Mouse (Mus musculus): Measurements from ENCODE around the gene Oit1. TPM values are rescaled to one million over a fixed set of nuclear protein-coding genes. Genes with fewer than 3 reads are reported as not detected.

Gene Oit1
- polyA plus RNA-seq, 1 experiment from 2014 or later: not detected

DNA sequence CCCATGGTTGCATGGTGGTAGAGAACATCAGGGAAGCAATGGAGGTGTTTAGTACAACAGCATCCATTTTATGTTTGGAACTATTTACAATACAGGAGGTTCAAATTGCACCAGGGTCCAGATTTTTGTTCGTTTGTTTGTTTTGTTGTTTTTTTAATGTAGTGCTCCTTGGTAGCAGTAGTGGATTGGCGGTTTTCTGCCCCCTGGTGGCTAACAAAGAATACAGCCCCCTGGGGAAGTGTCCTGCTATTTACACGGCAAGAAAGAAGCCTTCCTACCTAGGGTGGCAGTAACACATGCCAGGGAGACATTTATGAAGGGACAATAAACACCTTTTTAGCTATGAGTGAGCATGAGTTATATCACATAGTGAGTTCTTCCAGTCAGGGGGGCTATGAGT lies 64.0 kb downstream of the Oit1 start:
- 30% methylated on average over 3 of the region's 3 CpGs for WGBS
- peaks cover 30% of the 10 kb centered on the region for H3K27me3 ChIP-seq

DNA sequence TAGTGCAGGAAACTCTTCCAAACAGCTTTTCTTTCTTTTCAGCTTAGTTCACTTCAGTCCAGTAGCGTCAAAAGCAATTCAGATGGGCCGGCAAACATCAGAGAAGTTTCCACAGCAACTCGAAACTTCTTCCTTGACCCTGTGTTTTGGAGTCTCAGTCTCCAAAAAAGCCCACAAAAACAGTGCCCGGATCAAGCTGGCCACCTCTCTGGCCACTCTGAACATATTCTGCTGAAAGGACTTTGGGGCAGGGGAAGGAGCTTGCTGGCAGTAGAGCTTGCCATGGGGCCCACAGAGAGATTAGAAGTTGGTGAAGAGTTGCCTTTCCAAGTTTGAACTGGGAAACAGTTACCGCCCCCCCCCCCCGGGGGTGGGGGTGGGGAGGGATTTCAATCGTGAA lies 64.7 kb downstream of the Oit1 start:
- no peak overlapping the region for H3K27ac ChIP-seq (replicated peaks)
- WGBS: 42% methylated on average over 7 of the region's 7 CpGs
- ATAC-seq (replicated peaks): no peak
- H3K9ac ChIP-seq (replicated peaks): no peak overlapping the region
- H3K4me1 ChIP-seq: peaks cover 27% of the 10 kb centered on the region
- peaks cover 30% of the 10 kb centered on the region for H3K27me3 ChIP-seq
- H3K4me2 ChIP-seq (replicated peaks): no peak overlapping the region
- H3K9me3 ChIP-seq: no peaks in the 10 kb centered on the region
- H3K36me3 ChIP-seq: no peaks in the 10 kb centered on the region
- H3K4me3 ChIP-seq: no peak overlapping the region

More for the DNA sequence above, 64.0 kb downstream of the Oit1 start:
- Histone ChIP-seq H3K9me3 (no peaks in the 10 kb centered on the region), H3K9ac (replicated peaks) (no peak overlapping the region), H3K27ac (replicated peaks) (no peak overlapping the region), H3K36me3 (no peaks in the 10 kb centered on the region), H3K4me3 (no peak overlapping the region), H3K4me2 (replicated peaks) (no peak overlapping the region), H3K4me1 (peaks cover 25% of the 10 kb centered on the region)
- no peak for ATAC-seq (replicated peaks)

DNA sequence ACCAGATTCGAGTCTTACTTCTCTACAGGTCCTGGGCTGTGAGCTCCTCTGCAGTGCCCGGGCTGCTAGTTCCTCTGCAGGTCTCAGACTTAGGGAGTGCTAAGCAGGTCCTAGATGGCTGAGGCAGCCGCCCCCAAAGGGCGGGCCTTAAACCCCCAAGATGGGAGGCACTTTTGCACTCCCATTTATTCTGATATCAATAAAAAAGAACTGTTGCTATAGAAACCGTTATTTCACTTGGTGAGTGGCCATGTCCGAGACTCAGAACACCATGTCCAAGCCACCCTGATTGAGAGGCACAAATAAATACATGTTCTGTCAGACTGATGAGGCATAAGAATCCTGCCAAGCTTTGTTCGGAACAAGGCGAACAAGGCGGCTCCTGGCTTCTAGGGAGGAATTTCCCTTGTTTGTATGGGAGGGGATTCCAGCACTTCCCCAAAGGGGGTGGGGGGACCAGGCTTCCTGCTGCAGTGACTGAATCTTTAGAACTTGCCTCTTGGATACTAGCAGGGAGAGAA lies 68.9 kb downstream of the Oit1 start:
- peaks cover 8% of the 10 kb centered on the region for H3K4me1 ChIP-seq
- no peaks in the 10 kb centered on the region for H3K36me3 ChIP-seq
- H3K27me3 ChIP-seq: no peaks in the 10 kb centered on the region
- no peak overlapping the region for H3K4me3 ChIP-seq
- whole genome bisulfite sequencing: 9% methylated on average over 9 of the region's 9 CpGs
- no peak overlapping the region for H3K4me2 ChIP-seq (replicated peaks)
- peak; percentile 42; the same call in 1 of the 2 replicates for ATAC-seq (replicated peaks)
- H3K9me3 ChIP-seq: no peaks in the 10 kb centered on the region
- no peak overlapping the region for H3K9ac ChIP-seq (replicated peaks)
- H3K27ac ChIP-seq (replicated peaks): no peak overlapping the region

DNA sequence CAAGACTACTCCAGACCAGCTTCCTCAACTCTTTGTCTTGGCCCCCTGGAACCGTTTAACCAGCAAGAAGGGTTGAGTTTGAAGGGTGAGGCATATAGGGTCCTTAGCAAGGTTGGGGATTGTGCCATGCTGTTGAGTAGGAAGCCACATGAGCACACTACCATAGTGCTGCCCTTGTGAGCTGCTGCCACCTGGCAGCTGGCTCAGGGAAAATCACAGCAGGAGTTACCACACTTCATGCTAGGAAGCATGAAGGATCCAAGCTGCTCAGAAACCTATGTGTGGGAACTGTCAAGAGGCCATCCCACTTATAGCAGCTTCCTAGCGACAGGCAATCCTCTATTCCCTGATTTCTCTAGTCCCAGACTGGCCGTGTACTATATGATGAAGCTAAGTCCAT lies 69.9 kb downstream of the Oit1 start:
- no peak overlapping the region for H3K27ac ChIP-seq (replicated peaks)
- peaks cover 10% of the 10 kb centered on the region for H3K4me1 ChIP-seq
- no peak overlapping the region for H3K4me2 ChIP-seq (replicated peaks)
- H3K9me3 ChIP-seq: no peaks in the 10 kb centered on the region
- 82% methylated on average over 3 of the region's 3 CpGs for WGBS
- H3K27me3 ChIP-seq: no peaks in the 10 kb centered on the region
- no peak for ATAC-seq (replicated peaks)
- H3K9ac ChIP-seq (replicated peaks): no peak overlapping the region
- no peaks in the 10 kb centered on the region for H3K36me3 ChIP-seq
- H3K4me3 ChIP-seq: no peak overlapping the region

DNA sequence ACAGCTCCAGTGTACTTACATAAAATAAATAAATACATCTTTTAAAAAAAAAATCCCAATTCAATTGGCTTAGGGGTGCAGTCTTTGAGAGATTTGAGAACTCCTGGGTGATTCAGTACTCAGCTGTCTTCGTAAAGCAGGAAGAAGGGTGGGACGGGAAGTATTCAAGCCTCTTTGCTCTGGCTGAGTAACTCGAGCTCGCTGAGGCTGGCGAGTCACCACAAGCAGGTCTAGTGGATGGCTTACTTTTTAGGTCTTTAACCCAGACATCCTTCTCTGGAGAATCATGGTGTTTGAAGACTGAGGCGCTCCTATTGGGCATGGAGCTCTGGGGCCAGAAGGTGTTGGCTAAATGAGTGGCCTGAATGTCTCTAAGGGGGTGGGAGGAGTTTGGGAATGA lies 71.7 kb downstream of the Oit1 start:
- H3K36me3 ChIP-seq: no peaks in the 10 kb centered on the region
- H3K27ac ChIP-seq (replicated peaks): no peak overlapping the region
- no peaks in the 10 kb centered on the region for H3K27me3 ChIP-seq
- ATAC-seq (replicated peaks): no peak
- no peaks in the 10 kb centered on the region for H3K9me3 ChIP-seq
- H3K9ac ChIP-seq (replicated peaks): no peak overlapping the region
- no peak overlapping the region for H3K4me2 ChIP-seq (replicated peaks)
- WGBS: 88% methylated on average over 6 of the region's 6 CpGs
- H3K4me3 ChIP-seq: no peak overlapping the region
- peaks cover 15% of the 10 kb centered on the region for H3K4me1 ChIP-seq

DNA sequence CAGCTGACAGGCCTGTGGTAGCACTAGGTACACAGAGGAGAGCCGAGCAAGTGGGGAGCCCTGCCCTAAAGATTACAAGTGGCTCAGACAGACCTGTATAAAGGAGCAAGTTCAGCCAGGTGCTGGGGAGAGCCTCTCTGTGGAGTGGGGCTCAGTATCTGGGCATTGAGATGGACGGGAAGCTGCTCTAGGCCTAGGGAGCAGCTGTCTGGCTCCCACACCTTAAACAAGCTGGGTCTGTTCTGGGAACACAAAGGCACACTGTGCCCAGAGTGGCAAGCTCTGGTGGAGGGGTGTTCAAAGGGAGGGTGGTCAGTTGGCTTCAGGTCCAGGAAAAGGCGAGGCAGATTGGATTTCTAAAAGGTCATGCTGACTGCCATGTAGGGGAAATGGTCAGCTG lies 73.5 kb downstream of the Oit1 start:
- Histone ChIP-seq H3K36me3 (no peaks in the 10 kb centered on the region), H3K27ac (replicated peaks) (no peak overlapping the region), H3K9me3 (no peaks in the 10 kb centered on the region), H3K4me1 (peaks cover 14% of the 10 kb centered on the region), H3K9ac (replicated peaks) (no peak overlapping the region), H3K4me3 (no peak overlapping the region), H3K4me2 (replicated peaks) (no peak overlapping the region), H3K27me3 (no peaks in the 10 kb centered on the region)
- 60% methylated on average over 3 of the region's 3 CpGs for WGBS
- no peak for ATAC-seq (replicated peaks)

DNA sequence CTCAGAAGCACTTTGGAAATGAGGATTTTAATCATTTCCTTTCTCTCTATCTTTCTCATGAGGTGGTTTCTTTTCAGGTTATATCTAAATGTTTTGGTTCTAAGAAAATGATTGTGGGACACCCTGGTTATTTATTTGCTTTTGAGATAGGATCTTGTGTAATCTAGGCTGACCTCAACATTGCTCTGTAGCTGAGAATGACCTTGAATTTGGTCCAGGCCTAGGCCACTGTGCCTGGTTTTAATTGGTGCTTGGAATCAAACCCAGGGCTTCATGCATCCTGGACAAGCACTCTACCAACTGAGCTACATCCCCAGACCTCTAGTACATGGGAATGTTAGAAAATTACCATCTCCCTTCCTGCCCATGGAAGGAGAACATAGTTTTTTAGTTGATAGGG lies 74.5 kb downstream of the Oit1 start:
- H3K9me3 ChIP-seq: no peaks in the 10 kb centered on the region
- no peak overlapping the region for H3K27ac ChIP-seq (replicated peaks)
- no peak overlapping the region for H3K4me3 ChIP-seq
- H3K9ac ChIP-seq (replicated peaks): no peak overlapping the region
- no peaks in the 10 kb centered on the region for H3K36me3 ChIP-seq
- no peak overlapping the region for H3K4me2 ChIP-seq (replicated peaks)
- no peaks in the 10 kb centered on the region for H3K27me3 ChIP-seq
- no peak for ATAC-seq (replicated peaks)
- H3K4me1 ChIP-seq: peaks cover 7% of the 10 kb centered on the region; the same call in 1 of the 2 replicates

DNA sequence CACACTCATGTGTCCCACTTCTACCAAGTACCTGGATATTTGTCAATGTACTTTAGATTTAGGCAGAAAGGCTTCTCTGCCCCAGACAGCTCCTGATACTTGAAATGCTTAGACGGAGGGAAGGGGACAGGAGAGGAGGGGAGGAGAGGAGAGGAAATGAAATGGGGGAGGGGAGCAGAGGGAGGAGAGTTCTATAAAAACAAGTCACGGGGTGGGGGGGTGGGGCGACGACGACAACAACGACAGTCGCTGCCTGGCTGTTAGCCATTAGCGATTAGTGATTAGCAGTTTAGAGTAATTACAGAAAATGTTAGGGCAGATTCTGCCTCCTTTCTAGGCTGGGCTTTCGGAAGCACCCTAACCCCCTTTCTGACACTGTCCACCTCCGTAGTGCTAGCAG lies 75.9 kb downstream of the Oit1 start:
- ATAC-seq (replicated peaks): 0 out of 2 replicates have a peak, but pooled peaks have one; percentile 21
- H3K36me3 ChIP-seq: no peaks in the 10 kb centered on the region
- 4% methylated on average over 10 of the region's 10 CpGs for WGBS
- no peaks in the 10 kb centered on the region for H3K9me3 ChIP-seq
- H3K9ac ChIP-seq (replicated peaks): no peak overlapping the region
- H3K4me2 ChIP-seq (replicated peaks): no peak overlapping the region
- no peak overlapping the region for H3K4me3 ChIP-seq
- H3K4me1 ChIP-seq: peaks cover 7% of the 10 kb centered on the region; the same call in 1 of the 2 replicates
- no peaks in the 10 kb centered on the region for H3K27me3 ChIP-seq
- no peak overlapping the region for H3K27ac ChIP-seq (replicated peaks)

DNA sequence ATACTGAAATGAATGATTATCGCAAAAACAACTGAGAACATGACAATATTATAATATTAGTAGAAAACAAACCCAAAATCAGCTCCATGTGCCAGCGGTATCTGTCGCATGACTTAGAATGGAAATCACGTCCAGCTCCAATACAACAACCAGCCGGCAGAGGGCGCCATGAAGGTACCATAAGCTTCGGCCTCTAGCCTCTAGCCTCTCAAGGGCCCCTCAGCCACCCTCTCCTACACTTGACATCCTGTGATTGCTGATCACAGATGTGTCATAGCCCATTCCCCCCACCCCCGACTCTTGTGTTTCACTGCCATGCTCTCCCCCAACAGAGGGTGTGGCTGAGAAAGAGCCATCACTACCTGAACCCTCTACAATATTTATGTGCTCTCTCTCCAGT lies 78.3 kb downstream of the Oit1 start:
- Histone ChIP-seq H3K4me3 (no peak overlapping the region), H3K9me3 (no peaks in the 10 kb centered on the region), H3K27ac (replicated peaks) (no peak overlapping the region), H3K4me1 (peaks cover 7% of the 10 kb centered on the region; the same call in 1 of the 2 replicates), H3K36me3 (no peaks in the 10 kb centered on the region), H3K4me2 (replicated peaks) (no peak overlapping the region), H3K27me3 (no peaks in the 10 kb centered on the region), H3K9ac (replicated peaks) (no peak overlapping the region)
- WGBS: 29% methylated on average over 8 of the region's 8 CpGs
- ATAC-seq (replicated peaks): peak; percentile 51; the same call in 1 of the 2 replicates

Other genes with a start within 250 kb of the Oit1 start
- gene Pdhb, start 205.7 kb downstream of the Oit1 start, polyA plus RNA-seq (2015; fragmentation: Nextera tagmentation; extraction: Ambion mirVana): 235 and 239 TPM in 2 replicates
- 15.7 and 25.1 TPM in 2 replicates for gene Kctd6, start 164.6 kb downstream of the Oit1 start, polyA plus RNA-seq (2015; fragmentation: Nextera tagmentation; extraction: Ambion mirVana)
- not detected in 2 replicates for gene Acox2, start 119.4 kb downstream of the Oit1 start, polyA plus RNA-seq (2015; fragmentation: Nextera tagmentation; extraction: Ambion mirVana)
- gene Fam107a, start 60.7 kb downstream of the Oit1 start, polyA plus RNA-seq (2015; fragmentation: Nextera tagmentation; extraction: Ambion mirVana): 0.24 and 0.34 TPM in 2 replicates